In the genomic region with DNA sequence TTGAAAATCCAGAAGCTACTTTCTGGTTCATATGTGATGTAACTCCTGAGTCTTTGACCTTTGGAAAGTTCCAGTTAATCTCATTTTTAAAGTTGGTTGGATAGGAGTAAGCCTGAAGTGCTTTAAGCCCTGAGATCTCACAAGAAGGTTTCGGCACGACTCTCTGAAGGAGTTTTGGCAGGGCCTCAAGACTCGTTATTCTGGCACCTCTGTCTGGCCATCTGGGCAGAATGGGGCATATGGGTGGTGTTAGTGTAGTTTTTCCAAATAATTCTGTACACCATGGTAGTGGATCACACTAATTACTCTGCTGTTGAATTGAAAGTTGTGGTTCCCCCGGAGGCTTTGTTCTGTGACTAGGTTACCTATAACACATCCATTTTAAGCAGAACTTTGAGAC, we compare ENCODE assay signal across 36 mouse cellular contexts. TPM values are rescaled to one million over a fixed set of nuclear protein-coding genes. Genes with fewer than 3 reads are reported as not detected.
DNase-seq lines count a peak whose midpoint lies in the region; ATAC-seq and TF ChIP-seq lines count a peak whose summit lies in the region.
"Had no signal": no experiment of that assay in that cellular context is flagged by ENCODE, and none has a peak within 500 bp of the region (broad histone marks: within the 10 kb centered on the region; RNA-seq: fewer than 3 reads in every experiment).

No protein-coding gene starts in this region.

- 18% methylated on average over 4 of the region's 4 CpGs for WGBS in forebrain, postnatal 0 days
- WGBS in forebrain, embryonic 11.5 days = 65% methylated on average over 4 of the region's 4 CpGs

- peak; percentile 62 to 75 for DNase-seq in cerebellum, postnatal 10 days
- no peak for DNase-seq in cerebellum, adult 9-11 months
- DNase-seq in forebrain, postnatal 0 days = peak; percentile 36
- no peak for DNase-seq in forebrain, embryonic 11.5 days (ENCODE audit: low spot score)
- peak; percentile 32 to 40 for DNase-seq in left cerebral cortex, adult 18-20 months (ENCODE audit: low spot score in 2 of 2)
- DNase-seq in left cerebral cortex, adult 11 months (ENCODE audit: low spot score) = no peak
- peak; percentile 47 for DNase-seq in right cerebral cortex, adult 18-20 months
- no peak for DNase-seq in right cerebral cortex, postnatal 10 days (ENCODE audit: low spot score in 2 of 2)
- DNase-seq: adrenal gland, adult 8-10 months; cerebellum, adult 11-12 months; cerebellum, postnatal 25 days; gastrocnemius, postnatal 25 days; heart, adult 11 months; kidney, adult 11 months; kidney, postnatal 14 days; layer of hippocampus, adult 9-11 months; lung, postnatal 36 days; right cerebral cortex, postnatal 25 days had no signal

- no peaks in the 10 kb centered on the region for H3K9me3 ChIP-seq in forebrain, postnatal 0 days (ENCODE audit: low read length)
- H3K9me3 ChIP-seq in forebrain, embryonic 11.5 days (ENCODE audit: control insufficient read depth, low read length) = no peaks in the 10 kb centered on the region
- H3K9me3 ChIP-seq: heart, embryonic 10.5 days; heart, embryonic 15.5 days; hindbrain, embryonic 12.5 days; liver, embryonic 15.5 days; lung, embryonic 15.5 days; megakaryocyte, embryonic 14.5 days; midbrain, embryonic 12.5 days; stomach, embryonic 15.5 days had no signal

- no peaks in the 10 kb centered on the region for H3K36me3 ChIP-seq in forebrain, postnatal 0 days (ENCODE audit: insufficient read depth)
- H3K36me3 ChIP-seq in forebrain, embryonic 11.5 days (ENCODE audit: control insufficient read depth, insufficient read depth, low read length) = no peaks in the 10 kb centered on the region
- H3K36me3 ChIP-seq: heart, embryonic 10.5 days; heart, embryonic 15.5 days; hindbrain, embryonic 12.5 days; liver, embryonic 15.5 days; lung, embryonic 15.5 days; midbrain, embryonic 12.5 days; stomach, embryonic 15.5 days had no signal

- no peak overlapping the region for H3K9ac ChIP-seq in forebrain, postnatal 0 days
- no peak overlapping the region for H3K9ac ChIP-seq in forebrain, embryonic 11.5 days (ENCODE audit: low read length)
- H3K9ac ChIP-seq: heart, embryonic 15.5 days; hindbrain, embryonic 12.5 days; liver, embryonic 15.5 days; lung, embryonic 15.5 days; midbrain, embryonic 12.5 days; stomach, embryonic 15.5 days had no signal

- ATAC-seq in forebrain, postnatal 0 days = no peak
- no peak for ATAC-seq in forebrain, embryonic 11.5 days (replicated peaks; ENCODE audit: low FRiP score)

- TF ChIP-seq CTCF in forebrain, postnatal 0 days (IDR thresholded peaks at IDR 0.05; ENCODE audit: low read depth) = no peak

- no peak overlapping the region for H3K4me3 ChIP-seq in forebrain, postnatal 0 days (ENCODE audit: low read depth, low read length)
- no peak overlapping the region for H3K4me3 ChIP-seq in forebrain, embryonic 11.5 days (ENCODE audit: low read depth, low read length)
- H3K4me3 ChIP-seq: heart, embryonic 10.5 days; heart, embryonic 15.5 days; hindbrain, embryonic 12.5 days; left cerebral cortex, adult 2 months; liver, embryonic 15.5 days; lung, embryonic 15.5 days; megakaryocyte, embryonic 14.5 days; midbrain, embryonic 12.5 days; stomach, embryonic 15.5 days had no signal

- H3K27me3 ChIP-seq in forebrain, postnatal 0 days (ENCODE audit: insufficient read depth, low read length) = no peaks in the 10 kb centered on the region
- no peaks in the 10 kb centered on the region for H3K27me3 ChIP-seq in forebrain, embryonic 11.5 days (ENCODE audit: control insufficient read depth, insufficient read depth, low read length)
- H3K27me3 ChIP-seq: CH12.LX; heart, embryonic 15.5 days; hindbrain, embryonic 12.5 days; lung, embryonic 15.5 days; megakaryocyte, embryonic 14.5 days; midbrain, embryonic 12.5 days; stomach, embryonic 15.5 days had no signal

- H3K4me2 ChIP-seq in forebrain, postnatal 0 days (ENCODE audit: low read depth) = no peak overlapping the region
- H3K4me2 ChIP-seq in forebrain, embryonic 11.5 days (ENCODE audit: low read depth, low read length, severe bottlenecking) = no peak overlapping the region
- H3K4me2 ChIP-seq: heart, embryonic 15.5 days; hindbrain, embryonic 12.5 days; liver, embryonic 15.5 days; lung, embryonic 15.5 days; midbrain, embryonic 12.5 days; stomach, embryonic 15.5 days had no signal

- H3K27ac ChIP-seq in forebrain, postnatal 0 days (ENCODE audit: low read depth, low read length) = no peak overlapping the region
- no peak overlapping the region for H3K27ac ChIP-seq in forebrain, embryonic 11.5 days (ENCODE audit: low read depth, low read length)
- H3K27ac ChIP-seq: heart, embryonic 10.5 days; heart, embryonic 15.5 days; hindbrain, embryonic 12.5 days; left cerebral cortex, adult 2 months; liver, embryonic 15.5 days; lung, embryonic 15.5 days; midbrain, embryonic 12.5 days; stomach, embryonic 15.5 days had no signal

- 0 out of 2 replicates have a peak, but pooled peaks cover 4% of the 10 kb centered on the region for H3K4me1 ChIP-seq in forebrain, postnatal 0 days (ENCODE audit: insufficient read depth)
- no peaks in the 10 kb centered on the region for H3K4me1 ChIP-seq in forebrain, embryonic 11.5 days (replicated peaks; ENCODE audit: control insufficient read depth, insufficient read depth, low read length)
- H3K4me1 ChIP-seq: stomach, embryonic 15.5 days had no signal

RNA-seq across cellular contexts. Expression of a gene that starts 4.2 kb away (rescaled TPM):
- total RNA-seq in forebrain, postnatal 0 days (2014; rRNA removed) = not detected in 2 replicates
- polyA plus RNA-seq in forebrain, postnatal 0 days (2015; fragmentation: Nextera tagmentation; extraction: Ambion mirVana) = 0.08 TPM in 1 of 2 replicates, not detected in the other
- not detected in 2 replicates for polyA plus RNA-seq in forebrain, embryonic 11.5 days (2014; fragmentation: Nextera tagmentation; extraction: Ambion mirVana)
- not detected for total RNA-seq in left cerebral cortex, adult 18-20 months (2021)
- total RNA-seq: CH12.LX; ES-E14; gastrocnemius, adult 18-20 months; gastrocnemius, postnatal 25 days; heart, postnatal 25 days; monocyte, adult 5-6 weeks had no signal
- polyA plus RNA-seq: limb, embryonic 11.5 days; liver, adult 2 months; neural tube, embryonic 14.5 days had no signal

RNA-seq across cellular contexts. Expression of a gene that starts 4.3 kb away (rescaled TPM):
- total RNA-seq in forebrain, postnatal 0 days (2014; rRNA removed) = 69.5 and 76.2 TPM in 2 replicates
- polyA plus RNA-seq in forebrain, postnatal 0 days (2015; fragmentation: Nextera tagmentation; extraction: Ambion mirVana) = 37.6 and 44.0 TPM in 2 replicates
- polyA plus RNA-seq in forebrain, embryonic 11.5 days (2014; fragmentation: Nextera tagmentation; extraction: Ambion mirVana) = 37.9 and 38.9 TPM in 2 replicates
- total RNA-seq in left cerebral cortex, adult 18-20 months (2021) = 10 to 100 TPM; 42.6 to 44.8 TPM

RNA-seq across cellular contexts. Expression of a gene that starts 30.7 kb away (rescaled TPM):
- total RNA-seq in forebrain, postnatal 0 days (2014; rRNA removed) = 0.77 and 1.3 TPM in 2 replicates
- polyA plus RNA-seq in forebrain, postnatal 0 days (2015; fragmentation: Nextera tagmentation; extraction: Ambion mirVana) = 0.13 TPM in 1 of 2 replicates, not detected in the other
- not detected in 2 replicates for polyA plus RNA-seq in forebrain, embryonic 11.5 days (2014; fragmentation: Nextera tagmentation; extraction: Ambion mirVana)
- under 1 TPM; 0.47 to 0.72 TPM for total RNA-seq in left cerebral cortex, adult 18-20 months (2021)
- total RNA-seq: gastrocnemius, adult 18-20 months; heart, postnatal 25 days had no signal
- polyA plus RNA-seq: embryonic facial prominence, embryonic 11.5 days; heart, embryonic 15.5 days; hindbrain, embryonic 12.5 days; limb, embryonic 11.5 days; liver, embryonic 15.5 days; lung, embryonic 15.5 days had no signal

Comparison
In these comparisons a context has a peak if more than half of its experiments do, and no peak if none do; other contexts are left out.
1. DNase-seq: peak in cerebellum, postnatal 10 days (2 of 2), forebrain, postnatal 0 days (single experiment), left cerebral cortex, adult 18-20 months (2 of 2) and right cerebral cortex, adult 18-20 months (single experiment); none in cerebellum, adult 9-11 months (single experiment), forebrain, embryonic 11.5 days (single experiment), left cerebral cortex, adult 11 months (single experiment) and right cerebral cortex, postnatal 10 days (0 of 2).